Mouse (Mus musculus): ENCODE results near the gene Pnn.
A peak's percentile ranks its signal among the peaks of the same experiment; 100 is the strongest.
"Not testable (repeated sequence)": the region's sequence is repeated elsewhere in the genome, so short reads cannot be mapped to it uniquely, and the experiment has no call there.

The Pnn gene

GRCm38 (mm10) chr12:59066448-59067077 is at the start of gene Pnn:
Gene Pnn (plus strand): TSS chr12:59066884.
- DNase-seq: peak; percentile 91

- DNase-seq: no peak
Measured at GRCm38 (mm10) chr12:59017970-59018369, 48.7 kb upstream of the Pnn start.

- no peak for DNase-seq
Measured at GRCm38 (mm10) chr12:59019891-59020290, 46.8 kb upstream of the Pnn start.

GRCm38 (mm10) chr12:59021306-59021705 is 45.4 kb upstream of the Pnn start:
- DNase-seq: no peak

- DNase-seq: no peak
Measured at GRCm38 (mm10) chr12:59032101-59032500, 34.6 kb upstream of the Pnn start.

- no peak for DNase-seq
Measured at GRCm38 (mm10) chr12:59039162-59039970, 27.3 kb upstream of the Pnn start.

GRCm38 (mm10) chr12:59039971-59040844 is 26.5 kb upstream of the Pnn start:
- peak; percentile 5 for DNase-seq

- no peak for DNase-seq
Measured at GRCm38 (mm10) chr12:59040851-59041250, 25.8 kb upstream of the Pnn start.

GRCm38 (mm10) chr12:59052470-59052869 is 14.2 kb upstream of the Pnn start:
- DNase-seq: no peak

GRCm38 (mm10) chr12:59053166-59053565 is 13.5 kb upstream of the Pnn start:
- no peak for DNase-seq

- no peak for DNase-seq
Measured at GRCm38 (mm10) chr12:59053976-59054375, 12.7 kb upstream of the Pnn start.

GRCm38 (mm10) chr12:59055196-59055850 is 11.4 kb upstream of the Pnn start:
- DNase-seq: no peak

GRCm38 (mm10) chr12:59056222-59056621 is 10.5 kb upstream of the Pnn start:
- no peak for DNase-seq

GRCm38 (mm10) chr12:59058242-59058641 is 8.4 kb upstream of the Pnn start:
- DNase-seq: not testable (repeated sequence)

GRCm38 (mm10) chr12:59060322-59060721 is 6.4 kb upstream of the Pnn start:
- no peak for DNase-seq

- DNase-seq: peak; percentile 78
Measured at GRCm38 (mm10) chr12:59060993-59061595, 5.6 kb upstream of the Pnn start, which contains the start of gene Trappc6b. Gene Trappc6b (minus strand): TSS chr12:59061472.

- DNase-seq: no peak
Measured at GRCm38 (mm10) chr12:59064837-59065236, 1.8 kb upstream of the Pnn start.

GRCm38 (mm10) chr12:59065776-59066175 is 908 bp upstream of the Pnn start:
- no peak for DNase-seq

- DNase-seq: no peak
Measured at GRCm38 (mm10) chr12:59067095-59067494, 411 bp downstream of the Pnn start.

- no peak for DNase-seq
Measured at GRCm38 (mm10) chr12:59068791-59069190, 2.1 kb downstream of the Pnn start.

GRCm38 (mm10) chr12:59072286-59072685 is 5.6 kb downstream of the Pnn start:
- no peak for DNase-seq

GRCm38 (mm10) chr12:59074052-59074451 is 7.4 kb downstream of the Pnn start:
- DNase-seq: no peak
